Mouse (Mus musculus): ENCODE data around the gene Taf8. TPM values are rescaled to one million over a fixed set of nuclear protein-coding genes. Genes with fewer than 3 reads are reported as not detected.
A peak's percentile ranks its signal among the peaks of the same experiment; 100 is the strongest.

Gene Taf8
- total and polyA plus RNA-seq, 2 experiments from 2014 or later, result 11.5 to 26.4 TPM

DNA sequence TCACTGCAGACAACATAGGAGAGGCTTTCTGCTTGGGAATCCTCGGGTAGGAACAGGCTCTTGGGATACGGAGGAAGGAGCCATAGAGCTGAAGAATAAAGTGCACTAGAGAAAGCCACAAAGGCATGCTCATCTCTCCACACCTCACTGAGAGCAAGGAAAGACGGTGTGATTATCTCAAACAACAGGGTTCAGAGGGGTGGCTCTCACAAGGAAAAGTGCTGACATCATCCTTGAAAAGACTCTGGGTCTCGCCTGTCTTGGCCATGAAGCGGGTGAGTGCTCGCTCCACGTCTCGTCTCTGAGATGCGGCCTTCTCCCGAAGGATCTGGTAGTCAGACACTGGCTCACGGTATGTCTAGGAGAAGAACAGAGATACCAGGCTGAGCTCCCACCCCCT is 8.0 kb downstream of the Taf8 start:
- H3K36me3 ChIP-seq (replicated peaks; ENCODE audit: control insufficient read depth, insufficient read depth, low read length), result peaks cover 91% of the 10 kb centered on the region
- H3K4me2 ChIP-seq (ENCODE audit: low read depth, low read length), result no peak overlapping the region
- H3K4me1 ChIP-seq (ENCODE audit: control insufficient read depth, insufficient read depth), result no peaks in the 10 kb centered on the region
- H3K27me3 ChIP-seq (ENCODE audit: control insufficient read depth, insufficient read depth, low read length), result no peaks in the 10 kb centered on the region
- no peak overlapping the region for H3K9ac ChIP-seq (replicated peaks; ENCODE audit: low read depth, low read length)
- no peaks in the 10 kb centered on the region for H3K9me3 ChIP-seq (replicated peaks; ENCODE audit: control insufficient read depth, low read length)
- DNase-seq (ENCODE audit: low spot score) (no peak), ATAC-seq (ENCODE audit: insufficient read depth, low read depth) (no peak)
- no peak for TF ChIP-seq EP300 (IDR thresholded peaks at IDR 0.05; ENCODE audit: low read depth)
- no peak for TF ChIP-seq CTCF (IDR thresholded peaks at IDR 0.05; ENCODE audit: low read depth)
- no peak overlapping the region for H3K27ac ChIP-seq (ENCODE audit: low read depth)
- H3K4me3 ChIP-seq (ENCODE audit: low read depth, low read length), result no peak overlapping the region
- WGBS, result 78% methylated on average over 11 of the region's 11 CpGs

DNA sequence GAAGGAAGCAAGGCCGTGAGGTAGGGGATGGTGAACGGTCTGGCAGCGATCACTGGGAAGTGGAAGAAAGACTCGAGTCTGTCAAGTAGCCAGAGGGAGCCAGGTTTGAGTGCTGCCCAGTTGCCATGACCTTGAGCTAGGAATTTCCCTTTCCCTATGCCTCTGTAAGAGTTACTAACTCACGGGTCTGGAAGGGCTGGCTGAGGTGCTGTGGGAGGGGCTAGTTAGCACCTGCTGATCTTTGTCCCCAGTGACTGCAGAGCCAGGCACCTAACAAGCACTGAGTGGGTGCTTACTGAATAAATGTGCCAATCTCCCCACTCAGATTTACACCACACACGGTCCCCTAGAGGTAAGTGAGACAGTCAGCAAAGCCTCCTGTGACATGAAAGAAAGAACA is 8.4 kb downstream of the Taf8 start:
- no peak overlapping the region for H3K27ac ChIP-seq (ENCODE audit: low read depth)
- WGBS, result 72% methylated on average over 6 of the region's 6 CpGs
- no peak for ATAC-seq (ENCODE audit: insufficient read depth, low read depth)
- no peaks in the 10 kb centered on the region for H3K4me1 ChIP-seq (ENCODE audit: control insufficient read depth, insufficient read depth)
- no peaks in the 10 kb centered on the region for H3K9me3 ChIP-seq (replicated peaks; ENCODE audit: control insufficient read depth, low read length)
- H3K36me3 ChIP-seq (replicated peaks; ENCODE audit: control insufficient read depth, insufficient read depth, low read length), result peaks cover 92% of the 10 kb centered on the region
- no peak overlapping the region for H3K9ac ChIP-seq (replicated peaks; ENCODE audit: low read depth, low read length)
- no peak overlapping the region for H3K4me3 ChIP-seq (ENCODE audit: low read depth, low read length)
- no peak for DNase-seq (ENCODE audit: low spot score)
- no peaks in the 10 kb centered on the region for H3K27me3 ChIP-seq (ENCODE audit: control insufficient read depth, insufficient read depth, low read length)
- no peak for TF ChIP-seq EP300 (IDR thresholded peaks at IDR 0.05; ENCODE audit: low read depth)
- no peak for TF ChIP-seq CTCF (IDR thresholded peaks at IDR 0.05; ENCODE audit: low read depth)
- H3K4me2 ChIP-seq (ENCODE audit: low read depth, low read length), result no peak overlapping the region

DNA sequence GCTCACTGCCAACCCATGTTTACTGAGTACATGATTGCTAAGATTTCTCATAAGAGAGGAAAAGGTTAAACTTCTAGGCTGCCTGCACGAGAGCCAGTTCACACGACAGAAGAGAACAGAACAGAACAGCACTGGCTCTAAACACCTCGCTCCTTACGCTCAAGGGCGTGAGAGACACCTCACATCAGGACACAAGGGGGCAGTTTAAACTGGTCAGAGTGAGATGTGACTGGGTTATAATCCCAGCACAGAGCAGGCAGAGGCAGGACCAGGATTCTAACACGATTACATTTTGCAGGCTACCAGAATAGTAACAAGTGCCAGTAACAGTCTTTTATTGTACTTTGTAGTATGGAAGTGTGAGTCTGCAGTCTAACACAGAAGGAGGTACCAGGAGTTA is 9.4 kb downstream of the Taf8 start:
- Histone ChIP-seq H3K4me3 (ENCODE audit: low read depth, low read length) (no peak overlapping the region), H3K4me1 (ENCODE audit: control insufficient read depth, insufficient read depth) (no peaks in the 10 kb centered on the region), H3K36me3 (replicated peaks; ENCODE audit: control insufficient read depth, insufficient read depth, low read length) (peaks cover 93% of the 10 kb centered on the region), H3K27me3 (ENCODE audit: control insufficient read depth, insufficient read depth, low read length) (no peaks in the 10 kb centered on the region), H3K9me3 (replicated peaks; ENCODE audit: control insufficient read depth, low read length) (no peaks in the 10 kb centered on the region), H3K9ac (replicated peaks; ENCODE audit: low read depth, low read length) (no peak overlapping the region), H3K27ac (ENCODE audit: low read depth) (no peak overlapping the region), H3K4me2 (ENCODE audit: low read depth, low read length) (no peak overlapping the region)
- ATAC-seq (ENCODE audit: insufficient read depth, low read depth) (no peak), DNase-seq (ENCODE audit: low spot score) (no peak)
- 70% methylated on average over 6 of the region's 6 CpGs for WGBS
- TF ChIP-seq CTCF (IDR thresholded peaks at IDR 0.05; ENCODE audit: low read depth) (no peak), EP300 (IDR thresholded peaks at IDR 0.05; ENCODE audit: low read depth) (no peak)

DNA sequence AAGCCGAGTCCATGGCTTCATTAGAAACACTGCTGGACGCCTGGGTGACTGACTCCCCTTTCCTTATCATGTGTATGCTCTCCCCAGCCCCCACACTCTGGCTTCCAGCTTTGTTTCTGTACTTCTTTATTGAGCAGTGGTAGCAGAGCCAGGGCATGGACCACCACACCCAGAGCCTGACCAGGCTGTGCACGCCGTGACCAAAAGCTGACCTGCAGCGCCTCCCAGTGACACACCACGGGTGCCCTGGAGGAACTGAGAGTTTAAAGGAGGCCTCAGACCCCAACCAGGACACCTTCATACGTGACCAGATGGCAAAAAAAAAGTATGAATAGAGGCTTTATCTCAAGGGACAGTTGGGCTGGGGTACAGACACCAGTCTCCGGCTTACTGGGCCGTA is 11.3 kb downstream of the Taf8 start:
- no peak overlapping the region for H3K4me2 ChIP-seq (ENCODE audit: low read depth, low read length)
- no peak for ATAC-seq (ENCODE audit: insufficient read depth, low read depth)
- 73% methylated on average over 9 of the region's 9 CpGs for WGBS

DNA sequence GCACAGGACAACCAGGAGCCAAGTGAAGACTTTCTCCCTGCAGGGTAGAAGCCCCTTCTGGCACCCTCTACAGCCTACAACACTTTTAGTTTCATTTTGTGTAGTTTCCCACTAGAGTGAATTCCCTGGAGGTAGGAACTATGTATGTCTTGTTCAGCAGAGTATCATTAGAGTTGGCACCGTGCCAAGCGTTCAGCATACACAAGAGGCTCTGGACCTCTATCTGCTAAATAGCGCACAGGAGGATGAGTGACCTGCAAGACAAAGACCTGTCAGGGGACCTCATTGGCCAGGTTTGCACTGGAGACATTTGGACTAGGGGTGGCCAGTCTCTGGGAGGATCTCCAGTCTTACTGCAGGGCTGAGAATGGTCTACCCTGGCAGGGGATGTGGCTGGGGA is 16.3 kb downstream of the Taf8 start:
- H3K27ac ChIP-seq (ENCODE audit: low read depth), result no peak overlapping the region
- no peak for ATAC-seq (ENCODE audit: insufficient read depth, low read depth)
- H3K4me3 ChIP-seq (ENCODE audit: low read depth, low read length), result no peak overlapping the region

More for the DNA sequence above, 11.3 kb downstream of the Taf8 start:
- Histone ChIP-seq H3K9me3 (replicated peaks; ENCODE audit: control insufficient read depth, low read length) (no peaks in the 10 kb centered on the region), H3K4me1 (ENCODE audit: control insufficient read depth, insufficient read depth) (no peaks in the 10 kb centered on the region), H3K9ac (replicated peaks; ENCODE audit: low read depth, low read length) (no peak overlapping the region), H3K36me3 (replicated peaks; ENCODE audit: control insufficient read depth, insufficient read depth, low read length) (peaks cover 77% of the 10 kb centered on the region), H3K4me3 (ENCODE audit: low read depth, low read length) (no peak overlapping the region), H3K27ac (ENCODE audit: low read depth) (no peak overlapping the region), H3K27me3 (ENCODE audit: control insufficient read depth, insufficient read depth, low read length) (no peaks in the 10 kb centered on the region)
- TF ChIP-seq CTCF (IDR thresholded peaks at IDR 0.05; ENCODE audit: low read depth) (peak; percentile 17; the same call in 1 of the 2 replicates), EP300 (IDR thresholded peaks at IDR 0.05; ENCODE audit: low read depth) (no peak)
- DNase-seq (ENCODE audit: low spot score), result no peak

DNA sequence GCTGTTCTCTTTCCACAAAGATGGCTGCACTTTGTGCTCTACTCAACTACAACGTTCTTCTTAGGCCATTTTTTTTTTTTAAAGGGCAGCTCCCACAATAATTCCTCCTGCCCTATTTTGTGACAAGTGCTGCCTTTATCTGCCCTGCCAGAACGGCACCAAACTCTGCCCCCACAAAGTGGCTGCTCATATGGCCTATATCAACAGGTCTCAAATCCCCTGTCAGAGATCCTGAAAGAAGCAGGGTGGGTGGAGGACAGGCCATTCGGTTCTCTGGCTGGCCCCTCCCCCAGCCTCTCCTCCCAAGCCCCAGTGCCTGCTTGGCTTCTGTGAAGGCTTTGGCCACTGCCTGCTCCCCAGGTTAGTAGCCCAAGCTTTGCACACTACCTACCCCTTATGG is 17.1 kb downstream of the Taf8 start:
- H3K4me2 ChIP-seq (ENCODE audit: low read depth, low read length), result no peak overlapping the region
- no peaks in the 10 kb centered on the region for H3K9me3 ChIP-seq (replicated peaks; ENCODE audit: control insufficient read depth, low read length)
- H3K27ac ChIP-seq (ENCODE audit: low read depth), result no peak overlapping the region
- no peak for DNase-seq (ENCODE audit: low spot score)
- H3K27me3 ChIP-seq (ENCODE audit: control insufficient read depth, insufficient read depth, low read length), result no peaks in the 10 kb centered on the region
- TF ChIP-seq EP300 (IDR thresholded peaks at IDR 0.05; ENCODE audit: low read depth) (no peak), CTCF (IDR thresholded peaks at IDR 0.05; ENCODE audit: low read depth) (no peak)
- H3K9ac ChIP-seq (replicated peaks; ENCODE audit: low read depth, low read length), result no peak overlapping the region
- H3K4me1 ChIP-seq (ENCODE audit: control insufficient read depth, insufficient read depth), result 0 out of 2 replicates have a peak, but pooled peaks cover 8% of the 10 kb centered on the region
- H3K36me3 ChIP-seq (replicated peaks; ENCODE audit: control insufficient read depth, insufficient read depth, low read length), result peaks cover 21% of the 10 kb centered on the region
- ATAC-seq (ENCODE audit: insufficient read depth, low read depth), result no peak
- no peak overlapping the region for H3K4me3 ChIP-seq (ENCODE audit: low read depth, low read length)
- 7% methylated on average over 3 of the region's 3 CpGs for WGBS

More for the DNA sequence above, 16.3 kb downstream of the Taf8 start:
- no peak for DNase-seq (ENCODE audit: low spot score)
- Histone ChIP-seq H3K36me3 (replicated peaks; ENCODE audit: control insufficient read depth, insufficient read depth, low read length) (peaks cover 29% of the 10 kb centered on the region), H3K9ac (replicated peaks; ENCODE audit: low read depth, low read length) (no peak overlapping the region), H3K9me3 (replicated peaks; ENCODE audit: control insufficient read depth, low read length) (no peaks in the 10 kb centered on the region), H3K27me3 (ENCODE audit: control insufficient read depth, insufficient read depth, low read length) (no peaks in the 10 kb centered on the region), H3K4me2 (ENCODE audit: low read depth, low read length) (no peak overlapping the region), H3K4me1 (ENCODE audit: control insufficient read depth, insufficient read depth) (0 out of 2 replicates have a peak, but pooled peaks cover 8% of the 10 kb centered on the region)
- TF ChIP-seq CTCF (IDR thresholded peaks at IDR 0.05; ENCODE audit: low read depth) (no peak), EP300 (IDR thresholded peaks at IDR 0.05; ENCODE audit: low read depth) (no peak)
- WGBS, result 45% methylated on average over 3 of the region's 3 CpGs

All from heart, postnatal 0 days (tissue).